Mouse (Mus musculus) ES-Bruce4 (cell line): ENCODE data around the gene S100pbp. TPM values are rescaled to one million over a fixed set of nuclear protein-coding genes. Genes with fewer than 3 reads are reported as not detected.

Experiments
- H3K27ac ChIP-seq: 2 replicates; pipeline ENCODE4 v1.5.1; 2012; ENCODE audit warnings: low read length, inconsistent platforms; ENCODE audit not compliant: insufficient read depth
- H3K27me3 ChIP-seq: 2 replicates; pipeline ENCODE4 v1.6.1; 2012; ENCODE audit warnings: mild to moderate bottlenecking, low read length, inconsistent platforms; ENCODE audit not compliant: control insufficient read depth, poor library complexity, insufficient read depth, severe bottlenecking
- H3K36me3 ChIP-seq: 2 replicates; pipeline ENCODE4 v1.6.1; 2012; ENCODE audit warnings: inconsistent platforms, mild to moderate bottlenecking, low read length, moderate library complexity; ENCODE audit not compliant: control insufficient read depth, poor library complexity, insufficient read depth, severe bottlenecking
- H3K4me1 ChIP-seq: one replicate; pipeline ENCODE4 v1.8.1; 2011; ENCODE audit warnings: low read length; ENCODE audit not compliant: control insufficient read depth, insufficient read depth
- H3K4me3 ChIP-seq: 2 replicates; pipeline ENCODE4 v1.5.1; 2011; ENCODE audit warnings: low read depth, mild to moderate bottlenecking, low read length
- H3K9ac ChIP-seq: 2 replicates; pipeline ENCODE4 v1.6.1; 2012; ENCODE audit warnings: low read depth, mild to moderate bottlenecking, inconsistent platforms; ENCODE audit not compliant: poor library complexity, severe bottlenecking
- H3K9me3 ChIP-seq: replicated peaks from 2 replicates; pipeline ENCODE4 v1.6.1; 2012; ENCODE audit warnings: mild to moderate bottlenecking, low read length, inconsistent platforms; ENCODE audit not compliant: control insufficient read depth, poor library complexity, insufficient read depth, severe bottlenecking
- CTCF ChIP-seq: IDR thresholded peaks from one replicate; pipeline ENCODE4 v1.8.1; 2011; ENCODE audit warnings: low read depth, low read length
- EP300 ChIP-seq: IDR thresholded peaks from 2 replicates; pipeline ENCODE4 v1.6.1; 2011; ENCODE audit warnings: low read depth, low read length; ENCODE audit not compliant: insufficient read depth
- POLR2A ChIP-seq: IDR thresholded peaks from one replicate; pipeline ENCODE4 v1.8.1; 2011; ENCODE audit warnings: low read length; ENCODE audit not compliant: insufficient read depth
- polyA plus RNA-seq: library from polyadenylated mRNA; stranded (reverse); fragments of >200 nt; gene quantifications from 2 replicates; pipeline ENCODE4 v1.2.4, GENCODE M21; 2011; ENCODE audit warnings: low read depth; ENCODE audit not compliant: missing spikeins, insufficient read depth, insufficient read length

The S100pbp gene
- 80.0 and 83.5 TPM in 2 replicates for polyA plus RNA-seq

- TF ChIP-seq POLR2A (no peak), EP300 (peak; percentile 80; the same call in 1 of the 2 replicates)
- no peaks in the 10 kb centered on the region for H3K4me1 ChIP-seq
Observed at GRCm38 (mm10) chr4:129189542-129190519, at the start of gene S100pbp, which contains the start of gene Yars. S100pbp (minus strand) TSS chr4:129189727. Yars (plus strand) TSS chr4:129189760.

GRCm38 (mm10) chr4:129239075-129239474 lies 49.5 kb upstream of the S100pbp start:
- H3K9ac ChIP-seq: peak overlapping the region; percentile 66
- no peaks in the 10 kb centered on the region for H3K36me3 ChIP-seq
- no peak for TF ChIP-seq EP300
- no peak for TF ChIP-seq POLR2A
- no peak for TF ChIP-seq CTCF
- H3K4me1 ChIP-seq: peaks cover 19% of the 10 kb centered on the region
- H3K4me3 ChIP-seq: peak overlapping the region; percentile 92
- no peaks in the 10 kb centered on the region for H3K9me3 ChIP-seq
- no peaks in the 10 kb centered on the region for H3K27me3 ChIP-seq
- H3K27ac ChIP-seq: peak overlapping the region; percentile 13; the same call in 1 of the 2 replicates

More at GRCm38 (mm10) chr4:129189542-129190519, at the start of gene S100pbp, which contains the start of gene Yars:
- Histone ChIP-seq H3K36me3 (peaks cover 6% of the 10 kb centered on the region; the same call in 1 of the 2 replicates), H3K27ac (peak within 1 kb of the TSS; percentile 64), H3K4me3 (peak within 1 kb of the TSS; percentile 97), H3K27me3 (no peaks in the 10 kb centered on the region), H3K9me3 (no peaks in the 10 kb centered on the region), H3K9ac (peak within 1 kb of the TSS; percentile 94)

DNA sequence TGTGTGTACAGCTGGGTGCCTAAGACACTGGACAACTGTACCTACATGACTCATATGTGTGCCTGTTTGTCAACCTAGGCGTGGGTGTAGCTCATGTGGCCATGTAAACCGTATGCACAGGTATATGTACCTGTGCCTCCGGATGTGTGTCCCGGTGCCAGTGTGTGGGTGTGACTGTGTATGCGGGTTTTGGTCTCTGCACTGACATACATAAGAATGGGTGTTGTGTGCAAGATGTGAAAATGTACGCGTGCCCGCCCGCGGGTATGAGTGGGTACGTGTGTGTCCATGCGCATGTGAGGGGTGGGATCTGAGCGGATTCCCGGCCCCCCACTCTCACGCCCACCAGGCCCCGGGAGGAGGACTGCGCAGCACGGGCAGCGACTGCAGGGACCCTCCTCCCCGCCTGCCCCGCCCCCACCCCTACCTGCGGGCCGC lies 49.1 kb upstream of the S100pbp start:
- peaks cover 19% of the 10 kb centered on the region for H3K4me1 ChIP-seq
- H3K9ac ChIP-seq: peak overlapping the region; percentile 66
- no peak overlapping the region for H3K27ac ChIP-seq
- no peaks in the 10 kb centered on the region for H3K9me3 ChIP-seq
- peak overlapping the region; percentile 92 for H3K4me3 ChIP-seq
- H3K36me3 ChIP-seq: no peaks in the 10 kb centered on the region
- no peak for TF ChIP-seq POLR2A
- TF ChIP-seq EP300: 0 out of 2 replicates have a peak, but pooled peaks have one; percentile 21
- H3K27me3 ChIP-seq: no peaks in the 10 kb centered on the region

DNA sequence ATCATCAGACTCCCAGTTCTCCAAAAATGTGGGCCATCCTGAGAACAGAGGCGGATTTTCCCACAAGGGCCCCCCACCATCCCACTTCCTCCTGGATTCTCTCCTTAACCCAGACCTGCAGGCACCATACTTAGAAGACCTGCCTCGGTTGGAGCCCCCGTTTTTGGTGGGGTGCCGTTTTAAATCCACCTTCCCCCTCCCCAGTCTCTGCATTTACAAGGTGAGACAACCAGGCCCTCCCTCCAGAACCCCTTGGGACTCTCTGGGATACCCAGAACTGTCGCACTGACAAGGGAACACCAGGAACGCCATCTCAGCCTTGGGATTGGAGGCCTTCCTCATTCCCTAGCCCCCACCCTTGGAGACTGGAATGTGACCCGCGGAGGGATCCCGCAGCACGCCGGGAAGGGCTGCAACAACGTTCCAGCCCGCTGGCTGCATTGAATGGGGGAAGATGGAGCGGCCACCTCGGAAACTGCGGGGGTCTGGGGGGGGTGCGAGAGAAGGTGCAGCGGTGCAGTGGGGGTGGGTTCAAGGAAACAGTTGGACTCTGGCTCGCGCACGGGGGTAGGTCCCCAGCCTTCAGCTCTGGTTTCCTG lies 48.4 kb upstream of the S100pbp start:
- TF ChIP-seq POLR2A: no peak
- TF ChIP-seq CTCF: no peak
- TF ChIP-seq EP300: no peak
- peaks cover 19% of the 10 kb centered on the region for H3K4me1 ChIP-seq
- H3K4me3 ChIP-seq: peak overlapping the region; percentile 92
- H3K9ac ChIP-seq: peak overlapping the region; percentile 66
- H3K27me3 ChIP-seq: no peaks in the 10 kb centered on the region
- H3K36me3 ChIP-seq: no peaks in the 10 kb centered on the region
- no peaks in the 10 kb centered on the region for H3K9me3 ChIP-seq
- no peak overlapping the region for H3K27ac ChIP-seq

- Histone ChIP-seq H3K9me3 (no peaks in the 10 kb centered on the region), H3K27me3 (no peaks in the 10 kb centered on the region), H3K27ac (peak overlapping the region; percentile 66), H3K9ac (no peak overlapping the region), H3K36me3 (no peaks in the 10 kb centered on the region), H3K4me3 (no peak overlapping the region), H3K4me1 (peaks cover 16% of the 10 kb centered on the region)
- TF ChIP-seq CTCF (no peak), EP300 (0 out of 2 replicates have a peak, but pooled peaks have one; percentile 31)
Observed at GRCm38 (mm10) chr4:129236236-129236813, 46.8 kb upstream of the S100pbp start.
